Mouse (Mus musculus): ENCODE data around the gene Ppp4r2.

DNA sequence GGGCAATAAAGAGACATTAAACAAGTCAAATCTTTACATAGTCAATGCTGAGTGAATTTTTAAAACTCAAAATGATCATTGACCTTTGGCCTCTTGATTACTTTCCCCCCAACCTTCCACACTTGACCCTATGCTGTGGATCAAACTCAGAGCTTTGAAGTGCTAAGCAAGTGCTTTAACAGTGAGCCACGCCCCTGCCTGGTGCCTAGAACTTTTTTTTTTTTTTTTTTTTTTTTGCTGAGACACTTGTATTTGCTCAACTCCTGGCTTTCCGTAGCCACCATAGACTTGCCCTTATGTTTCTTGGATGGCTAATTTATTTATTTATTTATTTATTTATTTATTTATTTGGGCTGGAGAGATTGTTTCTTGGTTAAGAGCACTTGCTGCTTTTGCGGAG lies 30.2 kb upstream of the Ppp4r2 start:
- no peak for TF ChIP-seq POLR2A (IDR thresholded peaks at IDR 0.05; ENCODE audit: insufficient read length, low read depth)
- TF ChIP-seq USF1 (IDR thresholded peaks at IDR 0.05; ENCODE audit: low read depth): no peak
- TF ChIP-seq E2F4 (IDR thresholded peaks at IDR 0.05; ENCODE audit: insufficient read depth): no peak
- no peak for TF ChIP-seq POLR2AphosphoS2 (IDR thresholded peaks at IDR 0.05; ENCODE audit: insufficient read length, low read depth)
- TF ChIP-seq MAX (IDR thresholded peaks at IDR 0.05; ENCODE audit: low read depth): no peak
- TF ChIP-seq SRF (IDR thresholded peaks at IDR 0.05; ENCODE audit: control insufficient read depth, insufficient read length, low read depth): no peak
- TF ChIP-seq TCF12 (IDR thresholded peaks at IDR 0.05; ENCODE audit: insufficient read depth, poor library complexity, severe bottlenecking): no peak
- TF ChIP-seq TCF3 (IDR thresholded peaks at IDR 0.05; ENCODE audit: insufficient read length, low read depth): no peak
- no peak for TF ChIP-seq MYOD1 (IDR thresholded peaks at IDR 0.05; ENCODE audit: control insufficient read depth in 1 of 3, insufficient read length in 2 of 3, low read depth in 2 of 3)
- no peak for TF ChIP-seq REST (IDR thresholded peaks at IDR 0.05; ENCODE audit: insufficient read depth, insufficient read length)
- no peak for TF ChIP-seq MYOG (IDR thresholded peaks at IDR 0.05; ENCODE audit: control insufficient read depth in 1 of 3, insufficient read depth in 1 of 3, insufficient read length in 2 of 3, low read depth in 2 of 3)
